Mouse (Mus musculus) CH12.LX (cell line): Measurements from ENCODE around the gene Phlda1. TPM values are rescaled to one million over a fixed set of nuclear protein-coding genes. Genes with fewer than 3 reads are reported as not detected.

ENCODE experiments used
- DNase-seq: peaks from one replicate; pipeline ENCODE4 v3.0.0-alpha.2; 2013; ENCODE audit errors: extremely low read depth
- H3K27ac ChIP-seq: 2 replicates; pipeline ENCODE4 v1.5.1; 2012; ENCODE audit warnings: low read depth, mild to moderate bottlenecking, control low read depth, moderate library complexity; ENCODE audit not compliant: insufficient read depth
- H3K27me3 ChIP-seq: replicated peaks from 2 replicates; pipeline ENCODE3; 2012; ENCODE audit warnings: inconsistent platforms
- H3K36me3 ChIP-seq, 2 experiments: replicated peaks in 1 of 2; 2 replicates each; pipeline versions ENCODE3 to v1.6.1; 2012; ENCODE audit warnings: inconsistent platforms in 1 of 2, low read length in 1 of 2, mild to moderate bottlenecking in 1 of 2, mixed read lengths in 1 of 2, moderate library complexity in 1 of 2; ENCODE audit not compliant: control insufficient read depth in 1 of 2, insufficient read depth in 1 of 2
- H3K4me1 ChIP-seq, 2 experiments: 2 replicates each; pipeline ENCODE4 v1.6.1; 2012; ENCODE audit warnings: inconsistent platforms in 1 of 2, moderate library complexity in 1 of 2; ENCODE audit not compliant: insufficient read depth in 2 of 2, control insufficient read depth in 1 of 2
- H3K4me2 ChIP-seq: 2 replicates; pipeline ENCODE4 v1.6.1; 2012; ENCODE audit warnings: low read depth, mild to moderate bottlenecking, control low read depth; ENCODE audit not compliant: poor library complexity, insufficient read depth, severe bottlenecking
- H3K4me3 ChIP-seq, 3 experiments: fragments of 150-350 bp in 1 of 3; sonication (generic) in 1 of 3; replicated peaks in 1 of 3; 2 replicates each; pipeline versions ENCODE3 to v1.5.1; 2011 to 2012; ENCODE audit warnings: low read depth in 2 of 3, low read length in 2 of 3, mild to moderate bottlenecking in 2 of 3, moderate library complexity in 2 of 3, control low read depth in 1 of 3, improper control_type of control experiment in 1 of 3, inconsistent platforms in 1 of 3, mixed read lengths in 1 of 3; ENCODE audit not compliant: poor library complexity in 1 of 3
- H3K79me2 ChIP-seq: replicated peaks from 2 replicates; pipeline ENCODE4 v1.6.1; 2012; ENCODE audit warnings: mild to moderate bottlenecking, moderate library complexity; ENCODE audit not compliant: control insufficient read depth, poor library complexity, insufficient read depth, severe bottlenecking; ENCODE audit errors: extremely low read depth
- H3K9ac ChIP-seq: 2 replicates; pipeline ENCODE4 v1.6.1; 2012; ENCODE audit warnings: low read depth, mild to moderate bottlenecking, control low read depth, moderate library complexity; ENCODE audit not compliant: insufficient read depth
- H3K9me3 ChIP-seq: replicated peaks from 2 replicates; pipeline ENCODE3; 2012; ENCODE audit warnings: low read length, inconsistent platforms, mixed read lengths
- CHD1 ChIP-seq: IDR thresholded peaks from 2 replicates; pipeline ENCODE4 v1.6.1; 2012; ENCODE audit warnings: low read depth, low read length, improper control_type of control experiment, inconsistent platforms
- CHD2 ChIP-seq: IDR thresholded peaks from 2 replicates; pipeline ENCODE4 v1.6.1; 2011; ENCODE audit warnings: low read length, improper control_type of control experiment
- CTCF ChIP-seq, 2 experiments: IDR thresholded peaks in 1 of 2; conservative IDR thresholded peaks in 1 of 2; 2 replicates each; pipeline ENCODE4 v1.5.1; 2011 to 2012; ENCODE audit warnings: low read depth in 2 of 2, low read length in 2 of 2, improper control_type of control experiment in 1 of 2, inconsistent platforms in 1 of 2, mild to moderate bottlenecking in 1 of 2, moderate library complexity in 1 of 2
- E2F4 ChIP-seq: IDR thresholded peaks from 2 replicates; pipeline ENCODE4 v1.6.1; 2011; ENCODE audit warnings: low read depth, low read length, improper control_type of control experiment; ENCODE audit not compliant: insufficient replicate concordance
- EP300 ChIP-seq: IDR thresholded peaks from 2 replicates; pipeline ENCODE4 v1.6.1; 2011; ENCODE audit warnings: low read length, improper control_type of control experiment
- HCFC1 ChIP-seq: IDR thresholded peaks from 2 replicates; pipeline ENCODE4 v1.6.1; 2012; ENCODE audit warnings: low read depth, mild to moderate bottlenecking, inconsistent platforms, low read length, improper control_type of control experiment
- JUN ChIP-seq: IDR thresholded peaks from 2 replicates; pipeline ENCODE4 v1.6.1; 2011; ENCODE audit warnings: low read depth, mild to moderate bottlenecking, low read length, improper control_type of control experiment, moderate library complexity; ENCODE audit not compliant: insufficient read depth
- JUND ChIP-seq: conservative IDR thresholded peaks from 2 replicates; pipeline ENCODE4 v1.6.1; 2011; ENCODE audit warnings: low read depth, low read length, improper control_type of control experiment
- KAT2A ChIP-seq: IDR thresholded peaks from 2 replicates; pipeline ENCODE4 v1.6.1; 2012; ENCODE audit warnings: low read length, improper control_type of control experiment, inconsistent platforms; ENCODE audit not compliant: insufficient replicate concordance
- MAX ChIP-seq: IDR thresholded peaks from 2 replicates; pipeline ENCODE4 v1.6.1; 2011; ENCODE audit warnings: low read length, improper control_type of control experiment
- MEF2A ChIP-seq: IDR thresholded peaks from 2 replicates; pipeline ENCODE4 v1.6.1; 2014; ENCODE audit warnings: low read depth, mild to moderate bottlenecking, inconsistent platforms, low read length, improper control_type of control experiment, borderline replicate concordance
- MXI1 ChIP-seq: IDR thresholded peaks from 2 replicates; pipeline ENCODE4 v1.6.1; 2011; ENCODE audit warnings: mild to moderate bottlenecking, low read depth, low read length, improper control_type of control experiment
- NRF1 ChIP-seq: IDR thresholded peaks from 2 replicates; pipeline ENCODE4 v1.6.1; 2014; ENCODE audit warnings: low read depth, mild to moderate bottlenecking, inconsistent platforms, low read length, improper control_type of control experiment, moderate library complexity
- PAX5 ChIP-seq: IDR thresholded peaks from 2 replicates; pipeline ENCODE4 v1.6.1; 2012; ENCODE audit warnings: low read length, inconsistent platforms, mixed read lengths
- POLR2AphosphoS2 ChIP-seq: IDR thresholded peaks from 2 replicates; pipeline ENCODE4 v1.6.1; 2011; ENCODE audit warnings: low read depth, low read length, improper control_type of control experiment
- RAD21 ChIP-seq: IDR thresholded peaks from 2 replicates; pipeline ENCODE4 v1.6.1; 2011; ENCODE audit warnings: low read depth, mild to moderate bottlenecking, low read length, improper control_type of control experiment, moderate library complexity
- SIN3A ChIP-seq: IDR thresholded peaks from 2 replicates; pipeline ENCODE4 v1.6.1; 2012; ENCODE audit warnings: low read length, improper control_type of control experiment, inconsistent platforms
- TBP ChIP-seq: conservative IDR thresholded peaks from 2 replicates; pipeline ENCODE4 v1.6.1; 2011; ENCODE audit warnings: low read depth, low read length, improper control_type of control experiment
- UBTF ChIP-seq: IDR thresholded peaks from 2 replicates; pipeline ENCODE4 v1.6.1; 2012; ENCODE audit warnings: low read depth, mild to moderate bottlenecking, inconsistent platforms, low read length, improper control_type of control experiment, moderate library complexity
- USF1 ChIP-seq: IDR thresholded peaks from 2 replicates; pipeline ENCODE4 v1.6.1; 2014; ENCODE audit warnings: low read depth, mild to moderate bottlenecking, inconsistent platforms, low read length, improper control_type of control experiment
- ZMIZ1 ChIP-seq: IDR thresholded peaks from 2 replicates; pipeline ENCODE4 v1.6.1; 2012; ENCODE audit warnings: low read depth, mild to moderate bottlenecking, inconsistent platforms, low read length, improper control_type of control experiment
- ZNF384 ChIP-seq: IDR thresholded peaks from 2 replicates; pipeline ENCODE4 v1.6.1; 2012; ENCODE audit warnings: low read depth, low read length, improper control_type of control experiment, inconsistent platforms
- dilution Hi-C: fragments of 300-500 bp; cut with MboI; formaldehyde crosslinking; loops from 2 replicates; pipeline ENCODE4 v1.14.3; 2020; ENCODE audit warnings: low sequenced_read_pairs; ENCODE audit not compliant: extremely low pct_unique_long_range_greater_than_20kb, extremely low pct_ligation_motif_present
- in situ Hi-C: fragments of 300-500 bp; cut with MboI; formaldehyde crosslinking; loops from 3 replicates; pipeline ENCODE4 v1.14.3; 2019; ENCODE audit warnings: low sequenced_read_pairs, low pct_ligation_motif_present, low pct_unique_long_range_greater_than_20kb, mixed read lengths
- polyA plus RNA-seq: library from polyadenylated mRNA; unstranded; fragments of >175 nt; gene quantifications from 2 replicates; pipeline ENCODE4 v1.2.1, GENCODE M21; 2012; ENCODE audit warnings: low read depth; ENCODE audit not compliant: insufficient read length
- total RNA-seq, 2 experiments: library from RNA; depleted of rRNA; stranded (reverse); fragments of 300-350 nt in 1 of 2; fragments of >200 nt in 1 of 2; gene quantifications; 2 replicates each; pipeline ENCODE4 v1.2.3; 2012 to 2014

The Phlda1 gene
- total and polyA plus RNA-seq, 3 experiments: 1.9 to 11.6 (median 2.1) TPM

DNA sequence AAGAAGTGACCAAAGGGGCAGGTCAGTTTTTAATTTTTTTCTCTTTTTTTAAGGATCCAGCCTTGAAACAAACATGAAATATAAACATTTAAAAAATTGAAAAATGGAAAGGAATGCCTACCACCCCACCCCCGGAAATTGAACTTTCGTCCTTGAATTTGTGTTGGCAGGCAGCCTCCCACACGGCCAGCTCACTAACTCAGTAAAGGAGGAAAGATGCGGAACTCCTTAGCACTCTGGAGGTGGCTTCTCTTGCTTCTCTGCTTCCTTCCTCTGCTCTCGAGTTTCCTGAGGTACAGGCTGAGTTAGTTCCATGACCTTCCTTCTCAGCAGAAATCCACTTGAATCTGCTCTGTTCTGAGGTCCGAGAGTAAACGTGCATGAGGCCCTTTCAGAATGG, 4.7 kb downstream of the Phlda1 start:
- dilution Hi-C loops (no loop called here), in situ Hi-C loops (loop anchor here (25.0 kb wide), 2 partner anchors 127 to 227 kb away; no protein-coding TSS in a partner anchor)
- Histone ChIP-seq H3K79me2 (peaks cover 13% of the 10 kb centered on the region), H3K4me1 (peaks cover 11 to 34% of the 10 kb centered on the region in 2 experiments), H3K36me3 (no peaks in the 10 kb centered on the region), H3K9me3 (no peaks in the 10 kb centered on the region), H3K27me3 (no peaks in the 10 kb centered on the region), H3K27ac (no peak overlapping the region), H3K4me2 (no peak overlapping the region), H3K4me3 (no peak overlapping the region), H3K9ac (no peak overlapping the region)
- no peak for TF ChIP-seq KAT2A
- no peak for TF ChIP-seq MAX
- no peak for TF ChIP-seq E2F4
- TF ChIP-seq CTCF (conservative IDR thresholded peaks at IDR 0.05 in 1 of 2, IDR thresholded peaks at IDR 0.05 in 1 of 2; ENCODE audit: low read depth in 2 of 2, low read length in 2 of 2): no peak
- DNase-seq: no peak

DNA sequence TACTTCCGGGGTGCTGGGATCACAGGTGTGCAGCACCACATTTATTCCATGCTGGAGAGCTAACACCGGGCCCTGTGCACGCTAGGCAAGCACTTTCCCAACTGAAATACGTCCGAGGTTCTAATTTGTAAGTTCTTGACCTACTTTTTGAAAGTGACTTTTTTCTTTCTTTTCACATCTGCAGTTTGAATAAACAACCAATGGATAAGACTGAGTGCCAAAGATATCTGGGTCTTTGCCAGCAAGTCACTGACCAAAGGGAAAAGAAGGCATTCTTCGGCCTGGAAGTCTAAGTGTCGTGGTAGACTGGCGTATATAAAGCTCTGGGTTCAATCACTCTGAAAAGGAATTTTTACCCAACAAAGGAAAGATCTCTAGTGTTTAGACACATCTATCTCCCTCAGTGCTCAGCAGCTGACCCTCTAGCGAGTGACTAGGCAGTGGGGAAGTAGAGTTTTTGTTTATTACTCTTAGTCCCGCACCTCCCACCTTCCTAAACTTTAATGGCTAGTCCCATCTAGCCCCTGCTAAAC, 6.0 kb downstream of the Phlda1 start:
- TF ChIP-seq E2F4 (no peak), MEF2A (no peak), CHD1 (no peak), JUN (no peak), POLR2AphosphoS2 (no peak), USF1 (no peak), MXI1 (no peak), NRF1 (no peak), ZNF384 (no peak), CHD2 (no peak), SIN3A (no peak), ZMIZ1 (no peak), HCFC1 (no peak), RAD21 (no peak), MAX (no peak), EP300 (no peak), JUND (no peak), PAX5 (no peak), TBP (no peak), UBTF (no peak)
- TF ChIP-seq, all 38 proteins: peak for 0
- peaks cover 9% of the 10 kb centered on the region for H3K79me2 ChIP-seq
- H3K9ac ChIP-seq: no peak overlapping the region
- in situ Hi-C loops: loop anchor here (25.0 kb wide), 2 partner anchors 125 to 225 kb away; no protein-coding TSS in a partner anchor
- no peak overlapping the region for H3K4me3 ChIP-seq
- H3K4me2 ChIP-seq: no peak overlapping the region
- peaks cover 11 to 46% of the 10 kb centered on the region in 2 experiments for H3K4me1 ChIP-seq
- H3K36me3 ChIP-seq: no peaks in the 10 kb centered on the region
- dilution Hi-C loops: no loop called here
- H3K9me3 ChIP-seq: no peaks in the 10 kb centered on the region
- H3K27me3 ChIP-seq: no peaks in the 10 kb centered on the region
- no peak overlapping the region for H3K27ac ChIP-seq
- no peak for DNase-seq
